Mouse (Mus musculus) CH12.LX (cell line): Measurements from ENCODE around the gene Tecta. TPM values are rescaled to one million over a fixed set of nuclear protein-coding genes. Genes with fewer than 3 reads are reported as not detected.

Experiments used
- DNase-seq: peaks from one replicate; pipeline ENCODE4 v3.0.0-alpha.2; 2013; ENCODE audit errors: extremely low read depth
- H3K27ac ChIP-seq: 2 replicates; pipeline ENCODE4 v1.5.1; 2012; ENCODE audit warnings: low read depth, mild to moderate bottlenecking, control low read depth, moderate library complexity; ENCODE audit not compliant: insufficient read depth
- H3K27me3 ChIP-seq: replicated peaks from 2 replicates; pipeline ENCODE3; 2012; ENCODE audit warnings: inconsistent platforms
- H3K36me3 ChIP-seq, 2 experiments: replicated peaks in 1 of 2; 2 replicates each; pipeline versions ENCODE3 to v1.6.1; 2012; ENCODE audit warnings: inconsistent platforms in 1 of 2, low read length in 1 of 2, mild to moderate bottlenecking in 1 of 2, mixed read lengths in 1 of 2, moderate library complexity in 1 of 2; ENCODE audit not compliant: control insufficient read depth in 1 of 2, insufficient read depth in 1 of 2
- H3K4me1 ChIP-seq, 2 experiments: 2 replicates each; pipeline ENCODE4 v1.6.1; 2012; ENCODE audit warnings: inconsistent platforms in 1 of 2, moderate library complexity in 1 of 2; ENCODE audit not compliant: insufficient read depth in 2 of 2, control insufficient read depth in 1 of 2
- H3K4me2 ChIP-seq: 2 replicates; pipeline ENCODE4 v1.6.1; 2012; ENCODE audit warnings: low read depth, mild to moderate bottlenecking, control low read depth; ENCODE audit not compliant: poor library complexity, insufficient read depth, severe bottlenecking
- H3K4me3 ChIP-seq, 3 experiments: fragments of 150-350 bp in 1 of 3; sonication (generic) in 1 of 3; replicated peaks in 1 of 3; 2 replicates each; pipeline versions ENCODE3 to v1.5.1; 2011 to 2012; ENCODE audit warnings: low read depth in 2 of 3, low read length in 2 of 3, mild to moderate bottlenecking in 2 of 3, moderate library complexity in 2 of 3, control low read depth in 1 of 3, improper control_type of control experiment in 1 of 3, inconsistent platforms in 1 of 3, mixed read lengths in 1 of 3; ENCODE audit not compliant: poor library complexity in 1 of 3
- H3K79me2 ChIP-seq: replicated peaks from 2 replicates; pipeline ENCODE4 v1.6.1; 2012; ENCODE audit warnings: mild to moderate bottlenecking, moderate library complexity; ENCODE audit not compliant: control insufficient read depth, poor library complexity, insufficient read depth, severe bottlenecking; ENCODE audit errors: extremely low read depth
- H3K9ac ChIP-seq: 2 replicates; pipeline ENCODE4 v1.6.1; 2012; ENCODE audit warnings: low read depth, mild to moderate bottlenecking, control low read depth, moderate library complexity; ENCODE audit not compliant: insufficient read depth
- H3K9me3 ChIP-seq: replicated peaks from 2 replicates; pipeline ENCODE3; 2012; ENCODE audit warnings: low read length, inconsistent platforms, mixed read lengths
- CHD1 ChIP-seq: IDR thresholded peaks from 2 replicates; pipeline ENCODE4 v1.6.1; 2012; ENCODE audit warnings: low read depth, low read length, improper control_type of control experiment, inconsistent platforms
- CTCF ChIP-seq, 2 experiments: IDR thresholded peaks in 1 of 2; conservative IDR thresholded peaks in 1 of 2; 2 replicates each; pipeline ENCODE4 v1.5.1; 2011 to 2012; ENCODE audit warnings: low read depth in 2 of 2, low read length in 2 of 2, improper control_type of control experiment in 1 of 2, inconsistent platforms in 1 of 2, mild to moderate bottlenecking in 1 of 2, moderate library complexity in 1 of 2
- ETS1 ChIP-seq: conservative IDR thresholded peaks from 2 replicates; pipeline ENCODE4 v1.6.1; 2012; ENCODE audit warnings: low read depth, mild to moderate bottlenecking, inconsistent platforms, low read length, improper control_type of control experiment, moderate library complexity
- GABPA ChIP-seq: IDR thresholded peaks from 2 replicates; pipeline ENCODE4 v1.6.1; 2012; ENCODE audit warnings: low read depth, low read length, improper control_type of control experiment, inconsistent platforms; ENCODE audit not compliant: insufficient replicate concordance
- IRF4 ChIP-seq: IDR thresholded peaks from 2 replicates; pipeline ENCODE4 v1.6.1; 2014; ENCODE audit warnings: low read depth, mild to moderate bottlenecking, inconsistent platforms, low read length, improper control_type of control experiment
- JUN ChIP-seq: IDR thresholded peaks from 2 replicates; pipeline ENCODE4 v1.6.1; 2011; ENCODE audit warnings: low read depth, mild to moderate bottlenecking, low read length, improper control_type of control experiment, moderate library complexity; ENCODE audit not compliant: insufficient read depth
- JUND ChIP-seq: conservative IDR thresholded peaks from 2 replicates; pipeline ENCODE4 v1.6.1; 2011; ENCODE audit warnings: low read depth, low read length, improper control_type of control experiment
- KAT2A ChIP-seq: IDR thresholded peaks from 2 replicates; pipeline ENCODE4 v1.6.1; 2012; ENCODE audit warnings: low read length, improper control_type of control experiment, inconsistent platforms; ENCODE audit not compliant: insufficient replicate concordance
- MAZ ChIP-seq: IDR thresholded peaks from 2 replicates; pipeline ENCODE4 v1.6.1; 2012; ENCODE audit warnings: low read depth, mild to moderate bottlenecking, inconsistent platforms, low read length, improper control_type of control experiment, moderate library complexity
- MEF2A ChIP-seq: IDR thresholded peaks from 2 replicates; pipeline ENCODE4 v1.6.1; 2014; ENCODE audit warnings: low read depth, mild to moderate bottlenecking, inconsistent platforms, low read length, improper control_type of control experiment, borderline replicate concordance
- MYC ChIP-seq: IDR thresholded peaks from 2 replicates; pipeline ENCODE4 v1.6.1; 2011; ENCODE audit warnings: low read depth, mild to moderate bottlenecking, improper control_type of control experiment, low read length
- NRF1 ChIP-seq: IDR thresholded peaks from 2 replicates; pipeline ENCODE4 v1.6.1; 2014; ENCODE audit warnings: low read depth, mild to moderate bottlenecking, inconsistent platforms, low read length, improper control_type of control experiment, moderate library complexity
- PAX5 ChIP-seq: IDR thresholded peaks from 2 replicates; pipeline ENCODE4 v1.6.1; 2012; ENCODE audit warnings: low read length, inconsistent platforms, mixed read lengths
- POLR2A ChIP-seq: IDR thresholded peaks from 2 replicates; pipeline ENCODE4 v1.6.1; 2011; ENCODE audit warnings: low read depth, mild to moderate bottlenecking, improper control_type of control experiment, low read length
- POLR2AphosphoS2 ChIP-seq: IDR thresholded peaks from 2 replicates; pipeline ENCODE4 v1.6.1; 2011; ENCODE audit warnings: low read depth, low read length, improper control_type of control experiment
- RCOR1 ChIP-seq: conservative IDR thresholded peaks from 2 replicates; pipeline ENCODE4 v1.6.1; 2012; ENCODE audit warnings: low read depth, mild to moderate bottlenecking, inconsistent platforms, low read length, improper control_type of control experiment
- SIN3A ChIP-seq: IDR thresholded peaks from 2 replicates; pipeline ENCODE4 v1.6.1; 2012; ENCODE audit warnings: low read length, improper control_type of control experiment, inconsistent platforms
- SMC3 ChIP-seq: IDR thresholded peaks from 2 replicates; pipeline ENCODE4 v1.6.1; 2011; ENCODE audit warnings: low read depth, low read length, improper control_type of control experiment
- TBP ChIP-seq: conservative IDR thresholded peaks from 2 replicates; pipeline ENCODE4 v1.6.1; 2011; ENCODE audit warnings: low read depth, low read length, improper control_type of control experiment
- USF1 ChIP-seq: IDR thresholded peaks from 2 replicates; pipeline ENCODE4 v1.6.1; 2014; ENCODE audit warnings: low read depth, mild to moderate bottlenecking, inconsistent platforms, low read length, improper control_type of control experiment
- ZC3H11A ChIP-seq: IDR thresholded peaks from 2 replicates; pipeline ENCODE4 v1.6.1; 2012; ENCODE audit warnings: low read depth, mild to moderate bottlenecking, inconsistent platforms, low read length, improper control_type of control experiment
- ZKSCAN1 ChIP-seq: IDR thresholded peaks from 2 replicates; pipeline ENCODE4 v1.6.1; 2012; ENCODE audit warnings: low read depth, inconsistent platforms, low read length, improper control_type of control experiment, borderline replicate concordance
- ZMIZ1 ChIP-seq: IDR thresholded peaks from 2 replicates; pipeline ENCODE4 v1.6.1; 2012; ENCODE audit warnings: low read depth, mild to moderate bottlenecking, inconsistent platforms, low read length, improper control_type of control experiment
- dilution Hi-C: fragments of 300-500 bp; cut with MboI; formaldehyde crosslinking; loops from 2 replicates; pipeline ENCODE4 v1.14.3; 2020; ENCODE audit warnings: low sequenced_read_pairs; ENCODE audit not compliant: extremely low pct_unique_long_range_greater_than_20kb, extremely low pct_ligation_motif_present
- in situ Hi-C: fragments of 300-500 bp; cut with MboI; formaldehyde crosslinking; loops from 3 replicates; pipeline ENCODE4 v1.14.3; 2019; ENCODE audit warnings: low sequenced_read_pairs, low pct_ligation_motif_present, low pct_unique_long_range_greater_than_20kb, mixed read lengths
- polyA plus RNA-seq: library from polyadenylated mRNA; unstranded; fragments of >175 nt; gene quantifications from 2 replicates; pipeline ENCODE4 v1.2.1, GENCODE M21; 2012; ENCODE audit warnings: low read depth; ENCODE audit not compliant: insufficient read length
- total RNA-seq, 2 experiments: library from RNA; depleted of rRNA; stranded (reverse); fragments of 300-350 nt in 1 of 2; fragments of >200 nt in 1 of 2; gene quantifications; 2 replicates each; pipeline ENCODE4 v1.2.3; 2012 to 2014

The Tecta gene
- total and polyA plus RNA-seq, 3 experiments, result 0.04 to 0.09 TPM; not detected in 1

- Histone ChIP-seq H3K27me3 (peaks cover 1% of the 10 kb centered on the region), H3K27ac (no peak overlapping the region), H3K79me2 (no peaks in the 10 kb centered on the region), H3K4me3 (no peak overlapping the region), H3K9me3 (peaks cover 3% of the 10 kb centered on the region), H3K4me1 (peaks cover 3 to 6% of the 10 kb centered on the region in 2 experiments; a peak in 2 of 4 replicates), H3K4me2 (no peak overlapping the region), H3K36me3 (no peaks in the 10 kb centered on the region), H3K9ac (no peak overlapping the region)
- TF ChIP-seq NRF1, result no peak
- TF ChIP-seq CTCF (conservative IDR thresholded peaks at IDR 0.05 in 1 of 2, IDR thresholded peaks at IDR 0.05 in 1 of 2; ENCODE audit: low read depth in 2 of 2, low read length in 2 of 2), result no peak
- TF ChIP-seq JUN, result no peak
- no peak for TF ChIP-seq TBP
- no peak for TF ChIP-seq JUND
- no peak for TF ChIP-seq USF1
- TF ChIP-seq GABPA, result no peak
- no peak for TF ChIP-seq ETS1
- TF ChIP-seq POLR2A, result no peak
- TF ChIP-seq ZKSCAN1, result no peak
- no peak for TF ChIP-seq PAX5
- TF ChIP-seq RCOR1, result no peak
- no peak for TF ChIP-seq SMC3
- no peak for TF ChIP-seq IRF4
- TF ChIP-seq MYC, result no peak
- TF ChIP-seq POLR2AphosphoS2, result no peak
- no peak for TF ChIP-seq MAZ
- TF ChIP-seq KAT2A, result no peak
- TF ChIP-seq CHD1, result no peak
- no peak for TF ChIP-seq SIN3A
- in situ Hi-C loops, result loop anchor here (25.0 kb wide), 1 partner anchor 405 kb away; no protein-coding TSS in a partner anchor
- dilution Hi-C loops, result no loop called here
- DNase-seq, result no peak
These were observed 17.7 kb downstream of the Tecta start for GRCm38 (mm10) chr9:42382063-42382462.

DNA sequence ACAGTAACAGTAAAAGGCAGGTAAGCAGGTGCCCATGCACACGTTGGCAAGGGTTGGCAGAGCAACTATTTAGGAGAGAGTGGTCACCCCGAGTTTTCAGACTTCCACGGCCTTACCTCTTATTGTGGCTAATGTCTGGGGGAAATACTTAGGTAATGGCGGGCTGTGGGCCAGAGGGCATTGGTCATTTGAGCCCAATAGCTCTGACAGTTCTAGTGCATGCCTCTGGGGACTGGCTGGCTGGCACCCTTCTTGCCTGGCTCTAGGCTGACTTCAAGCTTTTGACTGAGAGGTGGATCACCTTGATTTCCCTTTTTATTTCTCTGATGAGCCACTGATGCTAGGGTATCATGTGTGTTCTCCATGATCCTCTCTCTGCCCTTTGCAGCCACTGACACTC is 21.7 kb downstream of the Tecta start:
- peaks cover 3% of the 10 kb centered on the region for H3K9me3 ChIP-seq
- H3K4me3 ChIP-seq, result no peak overlapping the region
- no peak for DNase-seq
- no peaks in the 10 kb centered on the region for H3K36me3 ChIP-seq
- H3K27ac ChIP-seq, result no peak overlapping the region
- dilution Hi-C loops (no loop called here), in situ Hi-C loops (loop anchor here (25.0 kb wide), 1 partner anchor 409 kb away; no protein-coding TSS in a partner anchor)
- H3K27me3 ChIP-seq, result no peaks in the 10 kb centered on the region
- H3K4me1 ChIP-seq, result peaks cover 1 to 4% of the 10 kb centered on the region in 2 experiments; a peak in 2 of 4 replicates
- TF ChIP-seq SMC3 (no peak), MEF2A (no peak), ZC3H11A (no peak), JUN (no peak), ZMIZ1 (no peak), CHD1 (no peak)
- H3K79me2 ChIP-seq, result no peaks in the 10 kb centered on the region
- H3K9ac ChIP-seq, result no peak overlapping the region
- no peak overlapping the region for H3K4me2 ChIP-seq
